Comparison of ENCODE assay signal across 9 mouse cellular contexts in genomic region chr8:84012499-84013165, GRCm38 (mm10). TPM values are rescaled to one million over a fixed set of nuclear protein-coding genes. Genes with fewer than 3 reads are reported as not detected.
DNase-seq lines count a peak whose midpoint lies in the region; ATAC-seq and TF ChIP-seq lines count a peak whose summit lies in the region.
"Had no signal": no experiment of that assay in that cellular context is flagged by ENCODE, and none has a peak within 500 bp of the region (broad histone marks: within the 10 kb centered on the region; RNA-seq: fewer than 3 reads in every experiment).

No protein-coding gene starts in this region.

- no peaks in the 10 kb centered on the region for H3K36me3 ChIP-seq in heart, adult 2 months (ENCODE audit: control insufficient read depth, insufficient read depth, low read length)
- H3K36me3 ChIP-seq in heart, embryonic 11.5 days (ENCODE audit: control insufficient read depth, insufficient read depth, low read length): no peaks in the 10 kb centered on the region
- H3K36me3 ChIP-seq in midbrain, embryonic 13.5 days: no peaks in the 10 kb centered on the region
- H3K36me3 ChIP-seq: G1E had no signal

- no peak for TF ChIP-seq POLR2A in heart, adult 2 months (IDR thresholded peaks at IDR 0.05; ENCODE audit: insufficient read depth, low read depth, low read length)

- peaks cover 2% of the 10 kb centered on the region for H3K4me1 ChIP-seq in heart, adult 2 months (ENCODE audit: control insufficient read depth, insufficient read depth, low read length)
- H3K4me1 ChIP-seq in heart, embryonic 11.5 days (ENCODE audit: control insufficient read depth, insufficient read depth, low read length): peaks cover 19% of the 10 kb centered on the region
- H3K4me1 ChIP-seq in midbrain, embryonic 13.5 days (replicated peaks): peaks cover 27% of the 10 kb centered on the region

- no peak overlapping the region for H3K4me3 ChIP-seq in heart, adult 2 months
- H3K4me3 ChIP-seq in heart, embryonic 11.5 days (ENCODE audit: low read depth, low read length): peak overlapping the region; percentile 53
- peak overlapping the region; percentile 51 for H3K4me3 ChIP-seq in midbrain, embryonic 13.5 days (replicated peaks)

- peak overlapping the region; percentile 97 for H3K4me2 ChIP-seq in heart, embryonic 11.5 days
- peak overlapping the region; percentile 96 for H3K4me2 ChIP-seq in midbrain, embryonic 13.5 days (replicated peaks)

- TF ChIP-seq EP300 in heart, adult 2 months (IDR thresholded peaks at IDR 0.05; ENCODE audit: insufficient read depth, low read depth, low read length): no peak

- WGBS in heart, adult 2 months: 33% methylated on average over 35 of the region's 35 CpGs
- 11% methylated on average over 35 of the region's 35 CpGs for WGBS in heart, embryonic 11.5 days (ENCODE audit: insufficient replicate concordance)
- 3% methylated on average over 35 of the region's 35 CpGs for WGBS in midbrain, embryonic 13.5 days

- no peak for TF ChIP-seq CTCF in heart, adult 2 months (IDR thresholded peaks at IDR 0.05)

- H3K9ac ChIP-seq in heart, adult 2 months (ENCODE audit: low read depth, low read length): peak overlapping the region; percentile 35; the same call in 1 of the 2 replicates
- no peak overlapping the region for H3K9ac ChIP-seq in heart, embryonic 11.5 days (ENCODE audit: low read depth, low read length)
- no peak overlapping the region for H3K9ac ChIP-seq in midbrain, embryonic 13.5 days (replicated peaks)

- DNase-seq in heart, adult 2 months: peak in 1 of 2 experiments; percentile 41
- DNase-seq in heart, postnatal 10 days: no peak
- peak; percentile 70 for DNase-seq in kidney, postnatal 10 days
- no peak for DNase-seq in layer of hippocampus, adult 9-11 months
- DNase-seq in T-cell, adult 2 months (ENCODE audit: low spot score): no peak

- H3K79me2 ChIP-seq in heart, adult 2 months (replicated peaks; ENCODE audit: control insufficient read depth, insufficient read depth, low read length): no peaks in the 10 kb centered on the region

- peaks cover 2% of the 10 kb centered on the region; the same call in 1 of the 2 replicates for H3K27me3 ChIP-seq in heart, adult 2 months (ENCODE audit: control insufficient read depth, insufficient read depth, low read length)
- peaks cover 42% of the 10 kb centered on the region for H3K27me3 ChIP-seq in heart, embryonic 11.5 days (ENCODE audit: control insufficient read depth, insufficient read depth, low read length)
- peaks cover 49% of the 10 kb centered on the region for H3K27me3 ChIP-seq in midbrain, embryonic 13.5 days

- 0 out of 2 replicates have a peak, but pooled peaks have one; percentile 36 for ATAC-seq in heart, embryonic 11.5 days (replicated peaks; ENCODE audit: insufficient number of reproducible peaks, low FRiP score, low TSS enrichment)
- ATAC-seq in midbrain, embryonic 13.5 days: peak; percentile 21; the same call in 1 of the 2 replicates
- ATAC-seq in erythroblast, adult 5-6 weeks (replicated peaks; ENCODE audit: low FRiP score, poor library complexity, severe bottlenecking): no peak

- intact Hi-C loops in heart, adult 2 months (cut with DNase I): no loop called here
- intact Hi-C loops in heart, postnatal 10 days (cut with DNase I): loop anchor here (5.0 kb wide), 1 partner anchor 345 kb away; no protein-coding TSS in a partner anchor

- no peaks in the 10 kb centered on the region for H3K9me3 ChIP-seq in heart, embryonic 11.5 days (replicated peaks; ENCODE audit: control insufficient read depth, low read length)
- no peaks in the 10 kb centered on the region for H3K9me3 ChIP-seq in midbrain, embryonic 13.5 days

- no peak overlapping the region for H3K27ac ChIP-seq in heart, adult 2 months
- H3K27ac ChIP-seq in heart, embryonic 11.5 days (ENCODE audit: low read depth, low read length): no peak overlapping the region
- no peak overlapping the region for H3K27ac ChIP-seq in midbrain, embryonic 13.5 days

RNA-seq across cellular contexts. Expression of gene 2210011C24Rik, which starts 0.7 kb away (rescaled TPM):
- total RNA-seq in heart, adult 2 months (2021): 1 to 10 TPM; 2.2 to 3.7 TPM
- 0.64 and 1.2 TPM in 2 replicates for polyA plus RNA-seq in heart, adult 2 months (2012; rRNA removed)
- total RNA-seq in heart, postnatal 10 days (2021): 1 to 10 TPM in 1 of 2 experiments, under 1 TPM in 1; 0.62 to 1.4 TPM
- 0.11 TPM in 1 of 2 replicates, not detected in the other for polyA plus RNA-seq in heart, embryonic 11.5 days (2014; fragmentation: Nextera tagmentation; extraction: Ambion mirVana)
- 0.19 TPM in 1 of 2 replicates, not detected in the other for polyA plus RNA-seq in midbrain, embryonic 13.5 days (2015; fragmentation: Nextera tagmentation; extraction: Ambion mirVana)
- not detected in 2 replicates for total RNA-seq in erythroblast, adult 5-6 weeks (2015; ENCODE audit: low replicate concordance)
- total RNA-seq in erythroblast, adult 5-6 weeks (2017; ENCODE audit: low replicate concordance): not detected in 2 replicates
- total RNA-seq: G1E had no signal
- polyA plus RNA-seq: G1E had no signal

RNA-seq across cellular contexts. Expression of gene Palm3, which starts 8.6 kb away (rescaled TPM):
- total RNA-seq in heart, adult 2 months (2021): under 1 TPM; 0.20 to 0.26 TPM
- polyA plus RNA-seq in heart, adult 2 months (2012; rRNA removed): 0.21 TPM in 1 of 2 replicates, not detected in the other
- under 1 TPM; 0.19 to 0.20 TPM for total RNA-seq in heart, postnatal 10 days (2021)
- polyA plus RNA-seq in heart, embryonic 11.5 days (2014; fragmentation: Nextera tagmentation; extraction: Ambion mirVana): 0.57 and 0.77 TPM in 2 replicates
- 2.0 and 3.4 TPM in 2 replicates for polyA plus RNA-seq in midbrain, embryonic 13.5 days (2015; fragmentation: Nextera tagmentation; extraction: Ambion mirVana)
- total RNA-seq in erythroblast, adult 5-6 weeks (2015; ENCODE audit: low replicate concordance): not detected in 2 replicates
- total RNA-seq in erythroblast, adult 5-6 weeks (2017; ENCODE audit: low replicate concordance): not detected in 2 replicates
- total RNA-seq: G1E had no signal

RNA-seq across cellular contexts. Expression of gene 1700067K01Rik, which starts 11.3 kb away (rescaled TPM):
- under 1 TPM in 1 of 2 experiments, not detected in 1; 0.26 TPM for total RNA-seq in heart, adult 2 months (2021)
- 0.16 and 0.50 TPM in 2 replicates for polyA plus RNA-seq in heart, adult 2 months (2012; rRNA removed)
- total RNA-seq in heart, postnatal 10 days (2021): not detected
- 0.42 and 0.52 TPM in 2 replicates for polyA plus RNA-seq in heart, embryonic 11.5 days (2014; fragmentation: Nextera tagmentation; extraction: Ambion mirVana)
- polyA plus RNA-seq in midbrain, embryonic 13.5 days (2015; fragmentation: Nextera tagmentation; extraction: Ambion mirVana): 0.26 and 0.89 TPM in 2 replicates
- 1.3 TPM in 1 of 2 replicates, not detected in the other for total RNA-seq in erythroblast, adult 5-6 weeks (2015; ENCODE audit: low replicate concordance)
- 0.51 and 2.6 TPM in 2 replicates for total RNA-seq in erythroblast, adult 5-6 weeks (2017; ENCODE audit: low replicate concordance)

RNA-seq across cellular contexts. Expression of gene Samd1, which starts 15.2 kb away (rescaled TPM):
- total RNA-seq in heart, adult 2 months (2021): 10 to 100 TPM; 21.6 to 29.9 TPM
- 29.7 and 32.1 TPM in 2 replicates for polyA plus RNA-seq in heart, adult 2 months (2012; rRNA removed)
- 10 to 100 TPM; 30.6 to 39.0 TPM for total RNA-seq in heart, postnatal 10 days (2021)
- polyA plus RNA-seq in heart, embryonic 11.5 days (2014; fragmentation: Nextera tagmentation; extraction: Ambion mirVana): 8.1 and 10.1 TPM in 2 replicates
- 7.7 and 8.7 TPM in 2 replicates for polyA plus RNA-seq in midbrain, embryonic 13.5 days (2015; fragmentation: Nextera tagmentation; extraction: Ambion mirVana)
- 14.8 and 33.2 TPM in 2 replicates for total RNA-seq in erythroblast, adult 5-6 weeks (2015; ENCODE audit: low replicate concordance)
- total RNA-seq in erythroblast, adult 5-6 weeks (2017; ENCODE audit: low replicate concordance): 32.5 and 36.0 TPM in 2 replicates

RNA-seq across cellular contexts. Expression of gene Il27ra, which starts 29.8 kb away (rescaled TPM):
- total RNA-seq in heart, adult 2 months (2021): 1 to 10 TPM; 3.2 to 3.7 TPM
- 4.1 and 4.6 TPM in 2 replicates for polyA plus RNA-seq in heart, adult 2 months (2012; rRNA removed)
- total RNA-seq in heart, postnatal 10 days (2021): 1 to 10 TPM; 5.9 to 6.0 TPM
- polyA plus RNA-seq in heart, embryonic 11.5 days (2014; fragmentation: Nextera tagmentation; extraction: Ambion mirVana): 3.5 and 4.1 TPM in 2 replicates
- 0.23 and 0.26 TPM in 2 replicates for polyA plus RNA-seq in midbrain, embryonic 13.5 days (2015; fragmentation: Nextera tagmentation; extraction: Ambion mirVana)
- 0.63 and 0.96 TPM in 2 replicates for total RNA-seq in erythroblast, adult 5-6 weeks (2015; ENCODE audit: low replicate concordance)
- 0.17 TPM in 1 of 2 replicates, not detected in the other for total RNA-seq in erythroblast, adult 5-6 weeks (2017; ENCODE audit: low replicate concordance)
- total RNA-seq: G1E had no signal
- polyA plus RNA-seq: G1E had no signal
